ENCODE assay signal across 9 mouse cellular contexts in the genomic region with DNA sequence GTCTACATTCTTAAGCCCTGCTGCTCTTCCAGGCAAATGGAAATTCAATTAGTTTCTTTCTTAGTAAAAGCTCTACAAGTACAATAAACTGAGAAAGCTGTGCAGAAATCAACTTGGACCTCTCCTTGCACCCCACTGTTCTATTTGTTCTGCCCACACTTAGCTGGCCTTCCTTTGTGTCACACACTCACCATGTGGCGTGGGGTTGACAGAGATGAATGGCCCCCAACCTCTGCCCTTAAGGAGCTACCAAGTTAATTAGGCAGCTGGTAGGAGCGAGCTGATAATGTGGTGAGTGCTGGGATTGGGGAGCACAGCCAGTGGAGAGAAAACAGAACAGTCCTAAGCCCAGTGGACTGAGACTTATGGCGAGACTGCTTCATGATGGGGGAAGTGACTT.
"Had no signal": no experiment of that assay in that cellular context is flagged by ENCODE, and none has a peak within 500 bp of the region (broad histone marks: within the 10 kb centered on the region; RNA-seq: fewer than 3 reads in every experiment).

No protein-coding gene starts in this region.

- H3K4me1 ChIP-seq: midbrain, embryonic 13.5 days had no signal

- H3K36me3 ChIP-seq: limb, embryonic 13.5 days; midbrain, embryonic 13.5 days had no signal

- H3K9ac ChIP-seq: limb, embryonic 13.5 days; liver, embryonic 14.5 days; midbrain, embryonic 13.5 days had no signal

- DNase-seq: kidney, adult 9 months; kidney, postnatal 36 days; lung, adult 18-20 months; thymus, adult 2 months; thymus, postnatal 25 days had no signal

- H3K4me2 ChIP-seq: limb, embryonic 13.5 days; midbrain, embryonic 13.5 days had no signal

- H3K27ac ChIP-seq: kidney, postnatal 0 days; limb, embryonic 13.5 days; liver, embryonic 14.5 days; midbrain, embryonic 13.5 days had no signal

- ATAC-seq: midbrain, embryonic 13.5 days had no signal

- H3K9me3 ChIP-seq: limb, embryonic 13.5 days; midbrain, embryonic 13.5 days had no signal

- H3K4me3 ChIP-seq: limb, embryonic 13.5 days; midbrain, embryonic 13.5 days had no signal
